Mouse (Mus musculus) fibroblast of lung, adult 2 months (primary cell): ENCODE results near the gene Vav2.

ENCODE experiments used
- DNase-seq: peaks from one replicate; pipeline ENCODE4 v3.0.0-alpha.2; 2011; ENCODE audit warnings: low read depth

The Vav2 gene

GRCm38 (mm10) chr2:27426855-27427457 is at the start of gene Vav2:
TSS of gene Vav2 (minus strand) at chr2:27427033.
- DNase-seq, result peak; percentile 60

- peak; percentile 75 for DNase-seq
Observed at GRCm38 (mm10) chr2:27475495-27476302, 48.9 kb upstream of the Vav2 start.

- no peak for DNase-seq
Observed at GRCm38 (mm10) chr2:27474621-27475484, 48.0 kb upstream of the Vav2 start.

GRCm38 (mm10) chr2:27473911-27474310 is 47.1 kb upstream of the Vav2 start:
- DNase-seq, result no peak

- DNase-seq, result no peak
Observed at GRCm38 (mm10) chr2:27473061-27473765, 46.4 kb upstream of the Vav2 start.

GRCm38 (mm10) chr2:27471170-27471584 is 44.3 kb upstream of the Vav2 start:
- DNase-seq, result no peak

- DNase-seq, result no peak
Observed at GRCm38 (mm10) chr2:27470535-27470934, 43.7 kb upstream of the Vav2 start.

GRCm38 (mm10) chr2:27469991-27470355 is 43.1 kb upstream of the Vav2 start:
- no peak for DNase-seq

GRCm38 (mm10) chr2:27469292-27469990 is 42.6 kb upstream of the Vav2 start:
- DNase-seq, result no peak

GRCm38 (mm10) chr2:27462901-27463300 is 36.1 kb upstream of the Vav2 start:
- DNase-seq, result no peak

- DNase-seq, result no peak
Observed at GRCm38 (mm10) chr2:27461881-27462660, 35.2 kb upstream of the Vav2 start.

- DNase-seq, result no peak
Observed at GRCm38 (mm10) chr2:27460651-27461050, 33.8 kb upstream of the Vav2 start.

- no peak for DNase-seq
Observed at GRCm38 (mm10) chr2:27460163-27460562, 33.3 kb upstream of the Vav2 start.

GRCm38 (mm10) chr2:27459735-27460134 is 32.9 kb upstream of the Vav2 start:
- DNase-seq, result no peak

GRCm38 (mm10) chr2:27450226-27450625 is 23.4 kb upstream of the Vav2 start:
- DNase-seq, result no peak

GRCm38 (mm10) chr2:27447782-27448181 is 20.9 kb upstream of the Vav2 start:
- no peak for DNase-seq

GRCm38 (mm10) chr2:27446812-27447211 is 20.0 kb upstream of the Vav2 start:
- no peak for DNase-seq

- no peak for DNase-seq
Observed at GRCm38 (mm10) chr2:27445910-27446309, 19.1 kb upstream of the Vav2 start.

GRCm38 (mm10) chr2:27443450-27443708 is 16.5 kb upstream of the Vav2 start:
- DNase-seq, result no peak

- no peak for DNase-seq
Observed at GRCm38 (mm10) chr2:27442708-27443449, 16.0 kb upstream of the Vav2 start.
